Mouse (Mus musculus): Measurements from ENCODE around the gene Rrnad1. TPM values are rescaled to one million over a fixed set of nuclear protein-coding genes. Genes with fewer than 3 reads are reported as not detected.
"Not testable (repeated sequence)": the region's sequence is repeated elsewhere in the genome, so short reads cannot be mapped to it uniquely, and the experiment has no call there.

Rrnad1 gene
- polyA plus RNA-seq, 1 experiment = 17.3 TPM

DNA sequence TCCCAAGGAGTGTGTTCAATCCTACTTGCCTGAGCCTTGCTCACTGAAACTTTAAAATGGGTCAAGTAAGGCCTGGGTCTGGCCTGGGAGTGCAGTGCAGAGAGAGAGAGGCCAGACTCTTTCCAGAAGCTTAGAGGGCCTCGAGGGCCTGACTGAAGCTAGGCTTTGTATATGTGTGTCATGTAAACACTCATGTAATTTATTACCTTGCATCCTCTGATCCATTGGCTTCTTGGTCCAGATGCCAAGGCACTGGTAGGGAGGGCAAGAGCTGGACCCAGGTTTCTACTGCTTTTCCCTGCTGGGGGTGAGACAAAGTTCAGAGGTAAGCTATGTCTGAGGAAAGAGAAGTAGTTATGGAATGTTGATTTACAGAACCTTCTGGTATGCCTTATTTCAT, 22.6 kb downstream of the Rrnad1 start:
- peak overlapping the region; percentile 77 for H3K27ac ChIP-seq (ENCODE audit: insufficient read depth, low read depth, low read length)
- H3K36me3 ChIP-seq (ENCODE audit: control insufficient read depth, insufficient read depth, low read length) = no peaks in the 10 kb centered on the region
- peak overlapping the region; percentile 92 for H3K4me3 ChIP-seq (ENCODE audit: low read depth, low read length)
- H3K27me3 ChIP-seq (ENCODE audit: control insufficient read depth, insufficient read depth, low read length) = no peaks in the 10 kb centered on the region
- WGBS = 0% methylated on average over 1 of the region's 1 CpGs
- peaks cover 23% of the 10 kb centered on the region for H3K4me1 ChIP-seq (ENCODE audit: control insufficient read depth, insufficient read depth, insufficient read length, low read length)
- TF ChIP-seq CTCF (IDR thresholded peaks at IDR 0.05; ENCODE audit: extremely low read depth, insufficient read length, insufficient replicate concordance, low read depth, low read length) (no peak; the same call in 1 of the 2 replicates), POLR2A (IDR thresholded peaks at IDR 0.05; ENCODE audit: low read depth, low read length) (no peak)

DNA sequence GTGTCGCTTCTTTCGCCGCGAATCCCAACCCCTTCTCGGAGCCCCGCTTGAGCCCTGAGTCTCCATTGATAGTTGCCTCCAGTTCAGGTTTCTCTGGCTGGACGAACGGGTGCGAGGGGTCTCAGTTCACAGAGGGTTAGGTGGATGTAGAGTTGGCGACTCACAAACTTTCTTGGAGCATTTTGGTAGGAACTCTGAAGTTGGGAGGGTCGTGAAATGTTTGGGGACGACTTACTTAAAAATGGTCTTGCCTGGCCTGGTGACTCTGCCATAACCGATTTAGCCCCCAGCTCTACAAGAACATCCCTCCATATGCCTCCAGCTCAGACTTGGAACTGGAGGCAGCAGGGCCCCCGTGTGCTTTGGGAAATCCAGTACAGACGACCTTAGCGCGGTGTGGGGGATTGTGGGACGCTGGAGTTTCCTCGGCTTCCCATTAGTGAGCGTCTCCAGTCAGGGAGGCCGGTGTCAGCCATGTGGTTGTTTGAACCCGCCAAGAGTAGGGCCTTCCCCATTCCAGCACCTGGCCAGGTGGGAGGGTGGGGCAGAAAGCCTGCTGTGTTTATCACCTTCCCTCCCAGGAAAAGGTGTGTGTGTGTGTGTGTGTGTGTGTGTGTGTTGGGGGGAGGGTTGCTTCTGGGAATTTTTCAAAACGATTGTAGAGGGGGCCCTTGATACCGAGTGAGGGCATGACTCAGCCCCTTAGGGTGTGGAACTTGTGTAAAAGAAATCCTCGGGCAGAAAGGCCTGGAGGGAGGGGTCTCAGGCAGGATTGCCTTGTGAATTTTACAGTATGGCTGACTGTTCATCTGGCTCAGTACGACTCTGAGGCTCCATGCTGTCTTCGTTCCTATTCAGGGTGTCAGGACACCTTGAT, 23.3 kb downstream of the Rrnad1 start:
- WGBS = 1% methylated on average over 27 of the region's 27 CpGs
- Histone ChIP-seq H3K36me3 (ENCODE audit: control insufficient read depth, insufficient read depth, low read length) (no peaks in the 10 kb centered on the region), H3K4me1 (ENCODE audit: control insufficient read depth, insufficient read depth, insufficient read length, low read length) (peaks cover 23% of the 10 kb centered on the region), H3K4me3 (ENCODE audit: low read depth, low read length) (peak overlapping the region; percentile 92), H3K27me3 (ENCODE audit: control insufficient read depth, insufficient read depth, low read length) (no peaks in the 10 kb centered on the region), H3K27ac (ENCODE audit: insufficient read depth, low read depth, low read length) (peak overlapping the region; percentile 77)
- TF ChIP-seq CTCF (IDR thresholded peaks at IDR 0.05; ENCODE audit: extremely low read depth, insufficient read length, insufficient replicate concordance, low read depth, low read length) (no peak), POLR2A (IDR thresholded peaks at IDR 0.05; ENCODE audit: low read depth, low read length) (no peak)

DNA sequence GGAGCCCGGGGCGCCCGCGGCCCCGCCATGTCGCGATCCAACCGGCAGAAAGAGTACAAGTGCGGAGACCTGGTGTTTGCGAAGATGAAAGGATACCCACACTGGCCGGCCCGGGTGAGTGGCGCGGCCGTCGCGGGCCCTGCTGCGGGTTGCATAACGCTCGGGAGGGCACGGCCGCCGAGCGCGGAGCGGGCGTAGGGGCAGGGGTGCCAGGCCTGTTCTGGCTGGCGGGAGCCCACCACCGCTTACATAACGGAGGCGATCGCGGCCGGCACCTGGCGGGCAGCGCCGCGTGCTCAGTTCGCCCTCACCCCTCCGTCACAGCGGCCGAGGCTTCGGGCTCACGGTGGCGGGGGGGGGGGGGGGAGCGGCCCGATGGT, 23.9 kb downstream of the Rrnad1 start:
- H3K4me3 ChIP-seq (ENCODE audit: low read depth, low read length) = peak overlapping the region; percentile 92
- peak overlapping the region; percentile 77 for H3K27ac ChIP-seq (ENCODE audit: insufficient read depth, low read depth, low read length)
- H3K36me3 ChIP-seq (ENCODE audit: control insufficient read depth, insufficient read depth, low read length) = no peaks in the 10 kb centered on the region
- peaks cover 23% of the 10 kb centered on the region for H3K4me1 ChIP-seq (ENCODE audit: control insufficient read depth, insufficient read depth, insufficient read length, low read length)
- no peaks in the 10 kb centered on the region for H3K27me3 ChIP-seq (ENCODE audit: control insufficient read depth, insufficient read depth, low read length)
- WGBS = under 1% methylated on average over 46 of the region's 47 CpGs
- TF ChIP-seq POLR2A (IDR thresholded peaks at IDR 0.05; ENCODE audit: low read depth, low read length) = no peak
- no peak for TF ChIP-seq CTCF (IDR thresholded peaks at IDR 0.05; ENCODE audit: extremely low read depth, insufficient read length, insufficient replicate concordance, low read depth, low read length)

DNA sequence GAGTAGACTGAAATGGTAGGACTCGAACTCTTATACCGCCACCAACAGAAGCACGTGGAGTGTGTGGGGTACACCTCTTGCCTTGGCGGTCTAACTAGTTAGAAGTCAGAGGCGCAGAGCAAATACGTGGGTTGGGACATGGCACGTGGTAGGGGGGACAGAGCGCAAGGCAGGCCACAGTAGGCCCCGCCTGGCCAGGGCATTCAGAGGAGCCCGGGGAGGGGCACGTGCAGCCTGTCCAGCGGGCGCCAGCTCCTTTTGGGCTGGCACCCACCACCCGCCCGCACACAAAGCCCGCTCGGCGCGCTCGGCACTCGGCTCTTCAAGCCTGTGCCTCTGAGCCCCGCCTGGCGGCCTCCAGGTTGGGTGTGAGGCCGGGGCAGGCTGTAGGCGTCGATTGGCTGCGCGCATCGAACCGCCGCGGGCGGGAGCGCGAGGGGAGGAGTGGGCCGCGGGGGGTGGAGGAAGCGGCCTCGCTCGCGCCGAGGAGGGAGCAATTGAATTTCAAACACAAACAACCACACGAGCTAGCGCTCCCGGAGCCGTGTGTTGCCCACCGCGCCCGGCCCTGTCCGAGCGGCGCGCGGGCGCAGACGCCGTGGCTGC, 24.5 kb downstream of the Rrnad1 start, which contains the start of gene Hdgf:
Gene Hdgf (plus strand): TSS at position 442 of the 606 bp plus-strand sequence.
- TF ChIP-seq CTCF (IDR thresholded peaks at IDR 0.05; ENCODE audit: extremely low read depth, insufficient read length, insufficient replicate concordance, low read depth, low read length) (no peak), POLR2A (IDR thresholded peaks at IDR 0.05; ENCODE audit: low read depth, low read length) (peak; percentile 51)
- under 1% methylated on average over 57 of the region's 57 CpGs for WGBS
- peak within 1 kb of the TSS; percentile 77 for H3K27ac ChIP-seq (ENCODE audit: insufficient read depth, low read depth, low read length)

DNA sequence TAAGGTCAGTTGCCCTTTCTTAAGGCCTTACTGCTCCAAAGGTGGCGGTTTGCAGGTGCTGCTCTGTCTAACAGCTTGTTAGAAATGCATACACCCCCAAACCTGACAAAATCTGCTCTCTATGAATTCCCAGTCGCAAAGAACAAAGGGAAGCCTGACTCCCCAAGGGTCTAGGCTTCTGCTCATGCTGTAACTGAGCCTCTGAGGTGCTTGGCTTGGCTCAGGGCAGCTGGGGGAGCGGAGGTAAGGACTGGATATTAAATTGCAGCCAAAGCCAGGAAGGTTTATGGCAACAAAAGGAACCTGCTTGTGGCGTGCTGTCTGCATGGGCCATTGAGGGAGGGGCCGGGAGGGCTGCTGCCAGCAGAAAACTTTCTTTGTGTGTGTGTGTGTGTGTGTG, 26.7 kb downstream of the Rrnad1 start:
- TF ChIP-seq POLR2A (IDR thresholded peaks at IDR 0.05; ENCODE audit: low read depth, low read length) = no peak
- no peak for TF ChIP-seq CTCF (IDR thresholded peaks at IDR 0.05; ENCODE audit: extremely low read depth, insufficient read length, insufficient replicate concordance, low read depth, low read length)
- peaks cover 9% of the 10 kb centered on the region for H3K4me1 ChIP-seq (ENCODE audit: control insufficient read depth, insufficient read depth, insufficient read length, low read length)
- H3K27ac ChIP-seq (ENCODE audit: insufficient read depth, low read depth, low read length) = no peak overlapping the region
- H3K27me3 ChIP-seq (ENCODE audit: control insufficient read depth, insufficient read depth, low read length) = no peaks in the 10 kb centered on the region
- no peak overlapping the region for H3K4me3 ChIP-seq (ENCODE audit: low read depth, low read length)
- no peaks in the 10 kb centered on the region for H3K36me3 ChIP-seq (ENCODE audit: control insufficient read depth, insufficient read depth, low read length)
- WGBS = 81% methylated on average over 5 of the region's 5 CpGs

More for the DNA sequence above, 24.5 kb downstream of the Rrnad1 start, which contains the start of gene Hdgf:
- Histone ChIP-seq H3K4me3 (ENCODE audit: low read depth, low read length) (peak within 1 kb of the TSS; percentile 92), H3K4me1 (ENCODE audit: control insufficient read depth, insufficient read depth, insufficient read length, low read length) (peaks cover 19% of the 10 kb centered on the region), H3K27me3 (ENCODE audit: control insufficient read depth, insufficient read depth, low read length) (no peaks in the 10 kb centered on the region), H3K36me3 (ENCODE audit: control insufficient read depth, insufficient read depth, low read length) (no peaks in the 10 kb centered on the region)

DNA sequence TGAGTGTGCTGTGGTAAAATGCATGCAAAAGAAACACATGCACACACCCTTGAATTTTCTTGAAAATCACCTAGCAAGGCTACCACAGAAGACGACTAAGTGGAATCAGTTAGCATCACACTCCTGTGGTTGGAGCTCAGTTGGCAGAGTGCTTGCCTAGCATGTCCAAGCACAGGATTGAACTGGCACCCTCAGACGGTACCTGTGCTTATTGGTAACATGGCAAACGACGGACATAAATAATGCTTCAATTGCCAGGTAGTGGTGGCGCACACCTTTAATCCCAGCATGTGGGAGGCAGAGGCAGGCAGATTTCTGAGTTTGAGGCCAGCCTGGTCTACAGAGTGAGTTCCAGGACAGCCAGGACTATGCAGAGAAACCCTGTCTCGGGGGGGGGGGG, 28.6 kb downstream of the Rrnad1 start:
- H3K27ac ChIP-seq (ENCODE audit: insufficient read depth, low read depth, low read length); H3K27me3 ChIP-seq (ENCODE audit: control insufficient read depth, insufficient read depth, low read length); H3K4me1 ChIP-seq (ENCODE audit: control insufficient read depth, insufficient read depth, insufficient read length, low read length); H3K36me3 ChIP-seq (ENCODE audit: control insufficient read depth, insufficient read depth, low read length); H3K4me3 ChIP-seq (ENCODE audit: low read depth, low read length): not testable (repeated sequence)
- 83% methylated on average over 6 of the region's 6 CpGs for WGBS

DNA sequence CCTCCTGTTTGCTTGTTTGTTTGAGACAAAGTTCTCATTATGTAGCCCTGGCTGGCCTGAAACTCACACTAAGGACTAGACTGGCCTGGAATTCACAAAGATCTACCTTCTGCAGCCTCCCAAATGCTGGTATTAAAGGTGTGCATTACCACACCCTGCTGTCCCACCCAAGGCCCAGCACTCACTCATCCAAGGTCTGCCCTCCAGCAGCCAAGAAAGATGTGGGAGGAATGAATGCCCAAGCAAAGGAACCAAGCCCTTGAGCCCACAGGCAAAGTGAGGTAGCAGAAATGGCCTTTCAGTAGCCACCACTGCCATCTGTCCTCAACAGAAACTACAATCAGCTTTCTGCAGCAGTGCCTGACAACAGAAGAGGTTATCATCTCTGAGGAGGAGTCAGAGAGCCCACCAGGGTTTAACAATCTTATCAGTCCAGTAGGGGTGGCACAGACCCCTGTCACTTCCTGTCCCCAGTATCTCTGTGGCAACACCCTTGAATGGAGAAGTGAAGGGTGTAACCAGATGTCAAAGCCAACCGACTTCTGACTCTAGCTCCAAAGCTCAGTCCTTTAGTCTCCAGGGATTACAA, 29.4 kb downstream of the Rrnad1 start:
- H3K4me1 ChIP-seq (ENCODE audit: control insufficient read depth, insufficient read depth, insufficient read length, low read length) = no peaks in the 10 kb centered on the region
- no peaks in the 10 kb centered on the region for H3K27me3 ChIP-seq (ENCODE audit: control insufficient read depth, insufficient read depth, low read length)
- H3K27ac ChIP-seq (ENCODE audit: insufficient read depth, low read depth, low read length) = no peak overlapping the region
- no peak overlapping the region for H3K4me3 ChIP-seq (ENCODE audit: low read depth, low read length)
- no peaks in the 10 kb centered on the region for H3K36me3 ChIP-seq (ENCODE audit: control insufficient read depth, insufficient read depth, low read length)
- 21% methylated on average over 1 of the region's 1 CpGs for WGBS
- TF ChIP-seq CTCF (IDR thresholded peaks at IDR 0.05; ENCODE audit: extremely low read depth, insufficient read length, insufficient replicate concordance, low read depth, low read length) = no peak
- TF ChIP-seq POLR2A (IDR thresholded peaks at IDR 0.05; ENCODE audit: low read depth, low read length) = no peak
